Mouse (Mus musculus) adrenal gland, adult 18-20 months (tissue): Measurements from ENCODE around the gene Nfkb1. TPM values are rescaled to one million over a fixed set of nuclear protein-coding genes. Genes with fewer than 3 reads are reported as not detected.

Experiments
- DNase-seq, 2 experiments: peaks; one replicate each; pipeline ENCODE4 v3.0.0; 2021 to 2022; ENCODE audit warnings: low spot score in 2 of 2
- long read RNA-seq, 2 experiments: library from polyadenylated mRNA; stranded (forward); transcript quantifications; one replicate each; pipeline ENCODE4 v2.0.0; 2021
- total RNA-seq, 2 experiments: library from RNA; stranded (reverse); gene quantifications; 1 replicate in 1 of 2; 2 replicates in 1 of 2; pipeline ENCODE4 v1.2.3; 2021

Gene Nfkb1
- total RNA-seq, result 10 to 100 TPM; 43.3 to 54.9 TPM
- long read RNA-seq, experiment 1, full-length matches to known transcripts, result 10 of 16 reads
- long read RNA-seq, experiment 1, partial matches to known transcripts, result 5 of 16 reads
- long read RNA-seq, experiment 1, other reads (novel, unspliced or antisense), result 1 of 16 reads
- long read RNA-seq, experiment 2, full-length matches to known transcripts, result 33 of 57 reads
- long read RNA-seq, experiment 2, partial matches to known transcripts, result 20 of 57 reads
- long read RNA-seq, experiment 2, other reads (novel, unspliced or antisense), result 4 of 57 reads

DNA sequence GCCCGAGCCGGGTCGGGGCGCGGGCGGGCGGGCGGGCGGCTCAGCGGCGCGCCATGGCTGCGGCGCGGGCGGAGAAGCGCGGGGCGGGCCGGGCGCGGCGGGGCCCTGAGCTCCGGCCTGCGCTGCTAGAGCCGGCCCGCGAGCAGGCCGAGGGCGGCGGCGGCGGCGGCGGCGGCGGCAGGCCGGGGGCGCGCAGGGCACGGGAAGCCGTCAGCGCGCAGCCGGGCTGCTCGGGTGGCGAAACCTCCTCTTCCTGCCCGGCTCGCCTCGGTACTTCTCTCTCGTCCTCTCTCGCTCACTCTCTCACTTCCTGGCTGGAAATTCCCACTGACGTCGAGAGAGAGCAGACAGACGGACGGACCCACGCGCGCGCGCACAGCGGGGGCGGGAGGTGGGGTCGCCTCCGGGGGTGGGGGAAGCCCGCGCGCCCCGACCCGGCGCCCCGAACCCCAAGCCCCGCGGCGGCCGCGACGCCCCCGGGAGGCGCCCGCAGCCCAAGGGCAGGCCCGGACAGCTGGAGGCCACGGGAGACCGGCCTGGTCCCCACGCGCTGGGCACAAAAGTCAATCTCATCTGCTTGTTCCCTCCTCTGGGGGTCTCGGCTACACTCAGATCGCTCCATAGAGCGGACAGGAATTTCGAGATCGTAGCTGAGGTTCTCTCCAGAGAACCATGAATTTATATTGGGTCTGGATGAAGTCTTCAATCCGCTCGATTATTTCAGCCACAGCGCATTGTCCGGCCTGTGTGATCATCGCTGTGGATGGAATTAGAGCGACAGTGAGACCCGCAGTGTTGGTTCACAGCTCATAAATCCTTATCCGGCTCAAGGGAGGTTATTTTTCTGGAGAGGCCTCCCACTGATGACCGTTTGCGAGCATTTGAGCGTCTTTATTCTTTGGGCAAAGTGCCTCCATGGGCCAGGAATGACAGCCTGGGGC, at the start of gene Nfkb1:
TSS of gene Nfkb1 (minus strand) at position 357 of the 941 bp plus-strand sequence.
- DNase-seq, result peak; percentile 66 to 68

DNA sequence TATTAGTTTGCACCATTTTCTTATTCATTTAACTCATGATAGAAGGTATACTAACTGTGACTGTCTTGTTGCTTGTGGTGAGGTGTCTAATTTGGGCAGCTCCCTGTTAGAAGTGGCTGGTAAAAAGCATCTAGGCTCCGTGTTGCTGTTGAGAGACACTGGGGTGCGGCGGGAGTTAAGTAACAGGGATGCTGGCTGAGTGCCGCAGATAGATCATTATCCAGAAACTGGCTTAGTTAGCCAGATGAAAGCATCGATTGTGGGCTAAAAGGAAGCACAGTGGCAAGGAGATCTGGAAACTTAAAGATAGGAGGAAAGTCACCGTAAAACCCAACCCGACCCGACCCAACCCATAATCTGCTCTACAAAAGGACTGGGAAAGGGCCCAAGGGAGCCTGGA, 49.4 kb upstream of the Nfkb1 start:
- no peak for DNase-seq

DNA sequence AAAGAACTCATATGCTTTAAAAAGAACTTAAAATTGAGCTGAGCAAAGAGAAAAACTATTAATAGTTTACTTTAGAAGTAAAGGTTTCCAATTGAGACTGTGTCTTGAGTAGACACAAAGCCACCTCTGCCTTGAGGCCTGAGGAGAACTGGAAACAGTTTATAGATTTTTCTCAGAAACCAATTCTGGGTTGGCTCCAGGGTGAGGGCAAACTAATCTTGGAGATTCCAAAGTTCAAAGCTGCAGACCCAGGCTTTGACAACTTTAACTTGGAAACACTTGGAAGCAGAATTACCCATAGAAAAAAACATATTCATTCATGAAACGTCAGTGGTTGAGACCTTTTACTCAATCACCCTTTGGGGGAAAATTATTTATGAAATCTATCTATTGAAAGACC, 43.4 kb upstream of the Nfkb1 start:
- DNase-seq, result no peak

DNA sequence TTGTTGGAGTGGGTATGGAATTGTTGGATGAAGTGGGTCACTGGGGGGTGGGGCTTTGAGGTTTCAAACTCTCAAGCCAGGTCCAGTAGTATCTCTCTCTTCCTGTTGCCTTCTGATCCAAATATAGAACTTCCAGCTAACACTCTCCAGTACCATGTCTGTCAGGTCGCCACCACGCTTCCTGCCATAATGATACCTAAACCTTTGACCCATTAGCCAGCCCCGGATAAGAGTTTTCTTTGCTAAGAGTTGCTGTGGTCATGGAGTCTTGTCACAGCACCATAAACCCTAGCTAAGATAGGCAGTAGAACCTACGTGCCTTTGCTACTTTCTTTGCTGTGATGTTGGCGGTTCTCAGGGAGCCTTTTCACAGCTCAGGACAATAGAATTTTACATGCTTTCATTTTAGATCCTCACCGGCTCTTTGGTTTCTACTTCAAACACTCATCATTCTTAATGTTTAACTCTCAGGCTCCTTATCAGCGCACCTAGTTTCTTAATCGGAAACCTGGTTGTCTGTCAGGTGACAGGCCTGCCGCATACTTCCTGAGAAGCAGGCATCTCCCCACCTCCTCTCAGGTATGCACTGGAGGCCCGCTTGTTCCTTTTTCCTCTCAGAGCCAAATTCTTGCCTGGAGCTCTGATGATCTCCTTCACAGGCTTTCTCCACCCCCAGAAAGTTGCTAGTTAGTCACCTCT, 41.5 kb upstream of the Nfkb1 start:
- DNase-seq, result no peak

DNA sequence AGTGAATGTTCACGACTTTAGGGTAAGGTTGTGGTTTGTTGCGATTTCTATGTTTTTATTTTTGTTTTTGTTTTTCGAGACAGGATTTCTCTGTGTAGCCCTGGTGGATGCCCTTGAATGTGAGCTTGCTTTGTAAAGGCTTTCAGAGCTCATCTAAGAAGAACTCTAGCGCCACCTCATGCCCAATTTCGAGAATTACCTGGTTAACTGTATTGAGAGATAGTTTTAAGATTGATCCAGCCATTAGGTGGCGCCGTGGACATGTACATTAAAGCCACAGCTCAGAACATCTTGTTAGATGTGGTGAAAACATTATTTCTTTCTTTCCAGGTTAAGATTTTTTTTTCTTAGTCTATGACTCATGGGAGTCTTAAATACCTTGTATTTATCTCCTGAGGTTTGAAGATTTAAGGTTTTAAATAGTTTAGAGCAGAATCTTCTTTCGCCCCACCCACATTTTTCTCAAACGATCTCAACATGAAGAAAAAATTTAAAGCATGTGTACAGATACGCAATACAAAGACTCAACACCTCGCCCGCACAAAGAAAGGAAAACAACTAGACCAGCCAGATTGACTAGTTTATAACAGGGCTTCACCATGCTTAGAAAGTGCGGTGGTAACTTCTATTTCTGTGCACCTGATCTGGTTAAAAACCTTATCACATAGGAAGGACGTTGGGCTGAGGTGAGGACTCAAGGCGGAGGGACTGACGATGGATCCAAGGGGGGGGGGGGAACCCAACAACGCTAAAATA, 40.1 kb upstream of the Nfkb1 start:
- peak; percentile 83 to 87 for DNase-seq

DNA sequence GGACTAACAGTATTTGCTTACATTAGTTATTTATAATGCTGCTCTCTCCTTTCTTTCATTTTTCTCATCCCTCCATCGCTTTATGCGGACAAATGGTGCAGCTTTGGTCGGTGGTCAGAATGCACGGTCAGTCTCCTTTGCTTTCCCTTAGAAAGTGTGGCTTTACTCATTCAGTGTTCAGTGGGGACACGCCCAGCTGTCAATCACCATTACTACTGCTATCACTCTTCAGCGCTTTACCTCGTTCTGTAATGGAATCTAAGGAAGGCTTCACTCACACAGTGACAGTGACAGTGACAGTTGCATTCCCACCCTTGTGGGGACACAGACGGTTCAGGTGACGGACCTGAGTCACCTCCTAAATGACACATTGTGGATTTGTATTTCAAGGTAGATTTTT, 39.4 kb upstream of the Nfkb1 start:
- no peak for DNase-seq

DNA sequence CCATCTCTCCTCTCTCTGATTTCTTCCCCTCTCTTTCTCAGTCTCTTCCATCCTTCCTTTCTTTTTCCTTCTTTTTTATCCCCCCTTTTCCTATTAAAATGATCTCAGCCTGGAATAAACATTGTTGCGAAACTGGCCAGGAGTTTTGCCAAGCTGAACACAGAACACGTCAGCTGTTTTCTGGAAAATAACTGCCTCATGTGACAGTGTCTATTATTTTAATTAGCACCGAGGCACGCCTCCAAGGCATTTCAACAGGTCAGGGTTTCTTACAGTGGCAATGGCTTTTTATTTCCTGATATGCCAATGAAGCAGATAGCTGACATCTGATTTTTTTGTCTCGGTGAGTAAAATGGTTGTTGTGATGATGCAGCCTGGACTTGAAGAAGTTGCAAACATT, 38.2 kb upstream of the Nfkb1 start:
- DNase-seq, result peak; percentile 22 to 30

DNA sequence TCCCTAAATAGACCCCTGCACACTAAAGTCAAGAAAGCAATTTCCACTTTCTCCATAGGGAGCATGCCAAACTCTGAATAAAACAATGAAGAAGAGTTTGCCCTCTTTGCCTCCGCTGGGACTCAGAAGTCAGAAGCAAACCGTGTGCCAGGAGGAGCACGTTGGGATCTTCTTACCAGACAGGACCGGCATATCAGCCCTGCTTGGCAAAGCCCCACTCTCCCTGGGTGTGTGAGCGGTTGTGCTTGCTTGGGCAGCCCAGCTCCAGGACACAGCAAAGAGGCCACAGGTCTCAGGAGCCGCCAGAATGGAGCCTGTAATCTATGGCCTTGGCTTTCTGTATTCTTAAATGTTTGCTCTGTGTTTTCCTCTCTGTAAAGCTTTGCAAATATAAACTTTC, 37.6 kb upstream of the Nfkb1 start:
- no peak for DNase-seq

DNA sequence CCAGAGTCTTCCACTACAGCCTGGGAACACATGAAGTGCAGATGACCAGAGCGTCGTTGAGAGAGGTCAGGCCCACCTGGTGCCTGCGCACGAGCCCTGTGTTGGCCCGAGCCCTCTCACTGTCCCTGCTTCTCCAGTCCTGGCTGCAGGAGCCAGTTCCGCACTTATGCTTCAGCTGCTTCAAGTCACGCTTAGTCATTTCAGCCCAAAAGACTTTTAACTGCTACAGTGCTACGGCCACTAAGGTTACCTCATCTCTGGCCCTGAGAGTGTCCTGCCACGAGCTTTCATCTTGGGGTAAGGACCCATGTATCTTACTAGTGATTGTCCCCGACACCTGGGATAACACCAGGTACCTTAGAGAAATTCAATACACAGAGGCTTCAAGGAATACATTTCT, 36.0 kb upstream of the Nfkb1 start:
- DNase-seq, result no peak

DNA sequence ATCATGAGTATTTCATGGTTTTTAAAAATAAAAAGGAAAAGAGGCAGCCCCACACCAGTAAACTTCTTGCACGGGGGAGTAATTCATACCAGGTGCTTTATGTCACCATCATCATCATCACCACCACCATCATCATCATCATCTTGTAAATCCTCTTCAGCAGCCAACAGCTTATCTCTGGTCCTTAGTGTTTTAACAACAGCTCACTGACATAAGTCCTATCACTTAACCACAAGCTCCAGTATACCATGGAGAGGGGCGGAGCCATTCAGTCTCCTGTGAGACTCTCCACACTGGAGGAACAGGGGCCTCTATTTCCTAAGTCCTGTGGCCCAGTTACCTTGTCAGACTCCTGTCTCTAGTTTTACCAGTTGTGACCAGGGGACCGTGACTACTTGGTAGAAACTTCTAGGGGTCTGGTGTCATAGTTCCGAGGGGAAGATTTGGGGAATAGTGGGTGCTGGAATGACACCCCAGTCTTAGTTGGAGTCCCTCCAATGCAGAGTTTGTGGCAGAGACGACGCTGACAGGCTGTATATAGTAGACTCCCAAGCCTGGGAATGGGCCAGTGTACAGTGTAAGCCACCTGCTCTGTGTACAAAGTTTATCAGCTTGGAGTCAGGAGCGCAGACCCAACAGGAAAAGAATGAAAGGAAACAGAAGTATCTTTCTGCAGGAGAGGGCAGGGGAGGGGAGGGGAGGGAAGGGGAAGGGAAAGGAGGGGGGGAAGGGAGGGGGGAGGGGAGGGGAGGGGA, 35.4 kb upstream of the Nfkb1 start:
- no peak for DNase-seq

DNA sequence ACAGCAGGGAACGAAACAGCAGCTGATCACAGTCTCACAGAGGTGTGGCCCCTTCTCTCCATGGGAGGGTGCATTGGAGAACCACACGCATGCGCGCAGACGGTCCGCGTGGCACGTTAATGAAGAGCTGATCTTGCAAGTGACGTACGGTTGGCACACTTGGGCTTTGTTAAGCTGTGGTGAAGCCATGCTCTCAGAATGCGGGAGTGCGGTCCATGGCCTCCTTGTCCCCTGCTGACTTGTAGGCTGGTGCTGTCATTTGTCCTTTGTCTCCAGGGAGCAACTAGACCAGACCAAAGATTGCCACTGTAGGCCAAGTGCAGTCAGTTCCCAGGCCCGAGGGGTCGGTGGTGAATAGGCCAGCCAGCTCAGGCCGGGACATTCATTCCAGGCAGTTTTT, 34.7 kb upstream of the Nfkb1 start:
- no peak for DNase-seq

DNA sequence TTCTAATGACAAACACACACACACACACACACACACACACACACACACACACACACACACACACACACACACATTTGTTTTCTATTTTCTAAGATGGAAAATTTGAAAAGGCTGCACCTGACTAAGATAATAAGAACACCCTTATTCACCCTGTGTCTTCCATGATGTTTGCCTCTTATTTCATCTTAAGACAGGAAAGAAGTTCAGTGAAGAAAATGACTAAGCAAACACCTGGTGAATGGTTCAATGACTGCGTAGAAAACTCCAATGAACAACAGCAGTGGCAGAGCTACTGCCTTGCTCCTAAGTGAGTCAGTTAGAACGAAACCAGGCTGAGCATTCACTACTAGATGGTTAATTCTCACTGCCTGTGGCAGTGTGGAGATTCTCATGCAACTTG, 30.8 kb upstream of the Nfkb1 start:
- no peak for DNase-seq

DNA sequence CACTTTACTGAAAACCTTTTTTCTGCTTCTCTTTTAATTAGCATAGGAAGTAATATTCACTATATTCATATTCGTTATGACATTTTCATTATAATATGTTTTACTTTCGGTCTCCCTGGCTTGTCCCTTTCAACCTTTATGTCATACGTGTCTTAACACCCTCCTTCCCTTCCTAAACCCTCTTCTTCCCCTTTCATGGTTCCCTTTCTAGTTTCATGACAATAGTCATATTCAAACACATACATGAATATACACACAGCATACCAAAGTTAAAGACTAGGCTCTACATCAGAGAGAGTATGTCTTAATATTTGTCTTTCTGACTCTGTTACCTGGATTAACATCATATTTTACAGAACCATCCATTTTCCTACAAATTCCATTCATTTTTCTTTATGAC, 28.6 kb upstream of the Nfkb1 start:
- no peak for DNase-seq

DNA sequence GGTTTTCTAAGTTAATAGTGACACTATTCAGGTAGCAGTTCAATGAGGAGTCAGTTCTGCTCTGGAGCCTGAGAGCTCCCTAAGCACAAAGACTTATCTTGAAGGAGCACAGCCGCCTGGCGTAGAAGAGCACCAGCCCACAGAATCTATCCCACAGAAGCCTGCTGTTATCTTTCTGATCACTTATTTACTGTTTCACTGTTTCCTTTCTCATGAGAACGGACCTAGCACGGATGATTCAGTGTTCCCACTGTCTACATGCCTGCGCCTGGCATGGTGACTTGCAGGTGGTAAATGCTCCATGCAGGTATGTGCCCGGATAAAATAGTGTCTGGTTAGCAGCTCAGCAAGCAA, 27.8 kb upstream of the Nfkb1 start:
- DNase-seq, result no peak

DNA sequence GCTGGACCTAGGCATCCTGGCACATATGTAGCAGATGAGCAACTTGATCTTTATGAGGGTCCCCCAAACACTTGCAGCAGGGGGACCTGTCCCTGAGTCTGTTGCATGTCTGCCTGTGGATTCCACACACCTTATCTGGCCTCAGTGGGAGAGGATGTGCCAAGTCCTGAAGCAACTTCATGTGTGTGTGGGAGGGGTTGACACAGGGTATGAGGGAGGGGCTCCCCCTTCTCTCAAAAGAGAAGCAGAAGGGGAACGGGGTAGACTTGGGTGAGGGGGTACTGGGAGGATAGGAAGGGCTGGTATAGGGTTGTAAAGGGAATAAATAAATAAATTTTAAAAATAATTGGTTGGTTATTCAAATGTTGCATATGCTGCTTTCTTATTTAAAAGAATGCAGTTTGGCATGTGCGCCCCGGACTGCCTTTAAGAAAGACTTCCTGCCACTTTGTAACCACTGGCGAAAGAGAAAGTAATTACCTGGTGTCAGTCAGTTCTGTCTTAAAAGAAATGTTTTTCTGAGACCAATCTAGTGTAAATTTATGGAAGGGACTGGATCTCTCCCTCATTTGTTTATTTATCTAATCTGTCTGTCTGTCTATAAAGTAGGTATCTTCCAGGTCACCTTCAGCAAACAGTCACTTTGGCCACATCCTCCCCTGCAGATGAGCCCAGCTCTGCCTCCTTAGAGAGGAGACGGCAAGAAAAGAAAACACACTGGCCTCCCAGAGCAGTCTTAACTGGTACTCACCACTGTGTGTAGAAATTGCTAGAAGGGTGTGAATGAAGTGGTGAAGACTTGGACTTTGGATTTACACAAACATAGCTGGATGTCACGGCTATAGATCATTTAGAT, 27.2 kb upstream of the Nfkb1 start:
- DNase-seq, result no peak

DNA sequence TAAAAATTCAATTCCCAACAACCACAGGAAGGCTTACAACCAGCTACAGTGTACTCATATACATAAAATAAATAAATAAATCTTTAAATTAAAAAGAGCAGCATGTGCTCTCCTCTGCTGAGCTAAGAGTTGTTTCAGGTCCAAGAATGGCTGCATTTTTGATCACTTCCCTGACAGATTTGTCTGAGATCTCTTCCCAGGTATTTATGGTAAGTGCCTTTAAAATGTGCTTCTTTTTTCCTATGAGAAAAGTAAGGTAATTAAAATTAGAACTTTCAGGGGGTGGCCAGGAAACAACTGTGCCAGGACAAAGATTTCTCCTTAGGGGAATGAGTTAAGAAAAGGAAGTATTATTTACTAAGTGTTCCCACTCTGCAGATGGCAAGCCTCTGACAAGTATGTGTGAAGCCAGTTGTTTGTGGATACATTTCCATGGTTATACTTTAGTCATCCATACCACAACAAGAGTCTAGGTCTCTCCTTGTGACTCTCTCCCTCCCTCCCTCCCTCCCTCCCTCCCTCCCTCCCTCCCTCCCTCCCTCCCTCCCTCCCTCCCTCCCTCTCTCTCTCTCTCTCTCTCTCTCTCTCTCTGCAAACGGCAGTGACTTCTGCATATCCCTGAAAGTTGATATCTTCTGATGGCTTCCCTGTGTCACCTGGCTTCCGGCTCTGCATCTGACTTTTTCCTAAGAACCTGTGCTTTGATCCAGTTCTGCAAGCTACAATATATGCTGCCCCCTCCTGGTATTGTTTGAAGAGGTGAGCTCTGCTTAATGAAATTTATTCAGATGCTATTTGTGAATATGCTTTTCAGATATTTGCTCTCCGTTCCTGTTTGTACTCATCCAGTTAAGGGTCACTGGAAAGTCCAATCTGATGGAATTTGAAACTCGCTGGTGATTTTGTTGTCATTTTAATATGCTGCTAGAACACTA, 21.9 kb upstream of the Nfkb1 start:
- no peak for DNase-seq

DNA sequence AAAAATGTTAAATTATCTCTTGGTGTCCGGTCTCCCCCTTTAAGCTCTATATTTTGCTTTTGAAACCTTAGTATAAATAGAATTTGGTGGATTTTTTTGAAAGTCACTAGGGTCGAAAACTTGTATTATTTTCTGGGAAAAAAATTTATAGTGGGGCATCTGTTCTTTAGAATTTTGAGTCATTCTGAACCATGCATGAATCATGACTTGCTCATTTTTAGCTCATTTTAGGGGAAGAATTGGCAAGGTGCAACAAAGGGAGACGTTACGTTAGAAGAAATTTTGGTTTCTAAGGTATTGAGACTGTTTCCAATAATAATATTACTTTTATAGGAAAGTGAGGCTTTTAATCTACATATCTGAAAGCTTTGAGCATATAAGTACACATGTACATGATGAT, 20.3 kb upstream of the Nfkb1 start:
- no peak for DNase-seq

DNA sequence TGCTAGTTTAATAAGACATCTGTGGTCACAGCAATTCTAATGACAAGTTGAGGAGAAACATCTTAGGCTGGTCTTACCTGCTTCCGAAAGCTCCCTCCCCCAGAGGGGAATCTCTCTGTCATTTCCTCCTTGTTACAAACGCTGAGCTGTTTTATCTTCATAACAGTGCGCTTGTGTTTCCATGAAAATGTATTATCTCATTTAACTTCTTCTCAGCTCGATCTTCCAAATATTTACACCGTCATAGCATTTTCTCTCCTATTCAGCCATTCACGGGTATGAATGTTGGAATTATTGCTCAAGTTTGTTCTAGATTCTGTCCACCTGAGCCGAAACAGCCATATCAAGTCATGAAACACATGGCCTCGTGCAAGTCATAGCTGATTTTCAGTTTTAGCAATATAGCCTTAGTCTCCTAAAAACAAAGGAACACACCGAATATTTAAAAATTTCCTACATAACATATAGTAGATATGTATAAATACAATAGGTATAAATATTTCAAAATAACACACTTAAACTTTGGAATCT, 19.8 kb upstream of the Nfkb1 start:
- no peak for DNase-seq
